Mouse (Mus musculus) kidney, postnatal 0 days (tissue): ENCODE measurements around the gene Ihh. TPM values are rescaled to one million over a fixed set of nuclear protein-coding genes. Genes with fewer than 3 reads are reported as not detected.

ENCODE experiments used
- ATAC-seq: fragments of 200-750 bp; cut with Nextera tagmentation; replicated peaks from 2 replicates; pipeline ENCODE4 v1.8.0; 2017; ENCODE audit warnings: low read depth, moderate number of reproducible peaks, moderate TSS enrichment, moderate library complexity; ENCODE audit not compliant: low FRiP score
- DNase-seq: peaks from one replicate; pipeline ENCODE4 v3.0.0-alpha.2; 2016; ENCODE audit warnings: low spot score
- H3K27ac ChIP-seq: fragments of 300-500 bp; sonication (generic); 2 replicates; pipeline ENCODE4 v1.5.1; 2014; ENCODE audit warnings: mild to moderate bottlenecking
- H3K27me3 ChIP-seq: fragments of 300-500 bp; sonication (generic); 2 replicates; pipeline ENCODE4 v1.6.1; 2014; ENCODE audit warnings: low read length, mixed read lengths; ENCODE audit not compliant: insufficient read depth
- H3K36me3 ChIP-seq: fragments of 300-500 bp; sonication (generic); 2 replicates; pipeline ENCODE4 v1.6.1; 2014; ENCODE audit warnings: low read length, mixed read lengths; ENCODE audit not compliant: insufficient read depth
- H3K4me1 ChIP-seq: fragments of 300-500 bp; sonication (generic); replicated peaks from 2 replicates; pipeline ENCODE4 v1.6.1; 2014; ENCODE audit warnings: antibody characterized with exemption, low read length, mixed read lengths; ENCODE audit not compliant: insufficient read depth
- H3K4me2 ChIP-seq: fragments of 300-500 bp; sonication (generic); 2 replicates; pipeline ENCODE4 v1.6.1; 2014; ENCODE audit warnings: mild to moderate bottlenecking, low read length, moderate library complexity, mixed read lengths
- H3K4me3 ChIP-seq: fragments of 300-500 bp; sonication (generic); replicated peaks from 2 replicates; pipeline ENCODE4 v1.5.1; 2014; ENCODE audit warnings: low read depth, low read length
- H3K9ac ChIP-seq: fragments of 300-500 bp; sonication (generic); 2 replicates; pipeline ENCODE4 v1.6.1; 2014; ENCODE audit warnings: low read depth, low read length
- H3K9me3 ChIP-seq: fragments of 300-500 bp; sonication (generic); replicated peaks from 2 replicates; pipeline ENCODE4 v1.6.1; 2016; ENCODE audit warnings: low read length, inconsistent platforms, mixed read lengths
- CTCF ChIP-seq: IDR thresholded peaks from 2 replicates; pipeline ENCODE4 v1.5.1; 2016; ENCODE audit warnings: antibody characterized with exemption, low read depth, mild to moderate bottlenecking, moderate library complexity
- WGBS: fragments of 180-500 bp; shearing (Covaris S2); extraction: QIAGEN DNeasy Blood & Tissue Kit; methylation state at CpG from one replicate; pipeline ENCODE4 v1.1.7; 2014; 5-methylcytosine and 5-hydroxymethylcytosine counted together
- polyA plus RNA-seq: library from polyadenylated mRNA; unstranded; fragments of >200 nt; fragmentation: Nextera tagmentation; extraction: Ambion mirVana; gene quantifications from 2 replicates; pipeline ENCODE4 v1.2.1, GENCODE M21; 2015

Ihh gene
- polyA plus RNA-seq, 1 experiment from 2014 or later: 6.9 TPM

DNA sequence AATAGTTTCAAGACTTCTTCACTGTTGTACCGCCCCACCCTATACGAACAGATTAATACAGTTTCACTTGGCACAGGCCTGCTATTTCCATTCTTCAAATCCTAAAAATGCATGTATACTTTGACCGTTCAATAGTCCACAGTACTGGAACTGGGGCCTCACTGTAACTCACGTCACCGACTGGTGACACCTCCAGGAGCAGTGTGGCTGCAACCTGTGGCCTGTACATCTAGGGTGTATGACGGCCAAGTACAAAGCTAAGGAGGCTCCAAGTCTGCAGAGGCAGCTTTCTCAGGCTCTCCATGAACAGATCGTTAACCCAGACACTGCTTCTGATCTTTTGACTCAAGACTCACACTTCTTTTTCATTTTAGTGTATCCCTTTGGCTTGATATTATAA is 10.2 kb upstream of the Ihh start:
- H3K4me1 ChIP-seq: peaks cover 6% of the 10 kb centered on the region
- ATAC-seq (no peak), DNase-seq (no peak)
- H3K9ac ChIP-seq: no peak overlapping the region
- H3K27me3 ChIP-seq: 0 out of 2 replicates have a peak, but pooled peaks cover 4% of the 10 kb centered on the region
- 80% methylated on average over 7 of the region's 7 CpGs for WGBS
- no peaks in the 10 kb centered on the region for H3K36me3 ChIP-seq
- H3K4me2 ChIP-seq: no peak overlapping the region
- no peak overlapping the region for H3K4me3 ChIP-seq
- no peak overlapping the region for H3K27ac ChIP-seq
- no peak for TF ChIP-seq CTCF
- no peaks in the 10 kb centered on the region for H3K9me3 ChIP-seq

DNA sequence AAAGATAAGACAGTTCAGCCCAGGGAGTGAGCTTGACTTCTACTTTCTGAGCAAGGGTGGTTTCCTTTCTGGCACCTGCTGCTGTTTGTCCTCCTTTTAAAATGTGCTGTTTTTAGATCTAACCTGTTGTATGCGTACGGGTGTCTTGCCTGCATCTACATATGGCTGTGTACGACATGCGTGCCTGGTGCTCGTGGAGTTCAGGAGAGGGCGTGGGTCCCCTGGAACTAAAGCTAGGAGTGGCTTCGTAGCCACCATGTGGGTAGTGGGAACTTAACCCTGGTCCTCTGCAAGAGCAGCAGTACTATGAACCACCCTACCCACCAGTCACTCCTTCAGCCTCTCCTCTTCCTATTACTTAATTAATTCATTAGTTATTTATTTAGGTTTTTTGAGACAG is 8.6 kb upstream of the Ihh start:
- Histone ChIP-seq H3K36me3 (no peaks in the 10 kb centered on the region), H3K4me3 (no peak overlapping the region), H3K4me2 (no peak overlapping the region), H3K27me3 (peaks cover 11% of the 10 kb centered on the region; the same call in 1 of the 2 replicates), H3K9ac (no peak overlapping the region), H3K9me3 (no peaks in the 10 kb centered on the region), H3K27ac (no peak overlapping the region), H3K4me1 (peaks cover 6% of the 10 kb centered on the region)
- no peak for TF ChIP-seq CTCF
- WGBS: 89% methylated on average over 7 of the region's 7 CpGs
- DNase-seq (no peak), ATAC-seq (no peak)

DNA sequence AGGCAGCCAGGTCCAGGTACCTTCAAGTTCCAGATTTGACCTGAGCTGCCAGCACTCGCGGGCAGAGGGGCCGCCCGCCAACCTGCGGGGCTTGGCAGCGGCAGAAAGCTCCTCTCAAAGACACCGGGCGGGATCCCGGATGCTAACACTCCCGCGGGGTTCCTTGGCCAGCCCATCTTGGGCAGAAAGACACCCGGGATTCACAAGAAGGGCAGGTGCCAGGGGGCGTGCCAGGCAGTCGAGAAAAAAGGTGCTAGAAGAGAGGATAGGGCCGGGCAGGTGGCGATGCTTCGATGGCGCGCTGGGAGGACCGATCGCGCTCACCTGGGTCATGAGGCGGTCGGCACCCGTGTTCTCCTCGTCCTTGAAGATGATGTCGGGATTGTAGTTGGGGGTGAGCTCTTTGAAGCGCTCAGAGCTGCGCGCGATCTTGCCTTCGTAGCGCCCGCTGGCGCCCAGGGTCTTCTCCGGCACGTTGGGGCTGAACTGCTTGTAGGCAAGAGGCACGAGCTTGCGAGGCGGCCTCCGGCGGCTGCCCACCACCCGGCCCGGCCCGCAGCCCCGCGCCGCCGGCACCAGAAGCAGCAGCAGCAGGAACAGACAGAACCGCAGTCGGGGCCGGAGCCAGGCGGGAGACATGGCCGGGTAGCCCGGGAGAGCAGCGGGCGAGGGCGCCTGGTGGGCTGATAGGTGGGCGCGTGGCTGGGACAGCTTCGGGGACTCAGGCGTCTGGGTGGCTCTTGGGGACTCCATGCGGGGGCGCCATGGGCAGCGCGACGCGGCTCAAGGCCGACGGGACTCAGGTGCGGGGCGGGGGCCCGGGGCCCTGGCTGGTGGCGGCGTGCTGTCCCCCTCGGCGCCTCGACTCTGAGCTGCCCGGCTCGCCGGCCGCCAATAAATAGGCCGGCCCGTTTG is 639 bp downstream of the Ihh start:
- H3K4me1 ChIP-seq: peaks cover 17% of the 10 kb centered on the region; the same call in 1 of the 2 replicates
- peak overlapping the region; percentile 63 for H3K4me2 ChIP-seq
- H3K9ac ChIP-seq: peak overlapping the region; percentile 45
- peak overlapping the region; percentile 42 for H3K4me3 ChIP-seq
- no peak for DNase-seq
- H3K27me3 ChIP-seq: peaks cover 78% of the 10 kb centered on the region
- ATAC-seq: no peak
- no peak for TF ChIP-seq CTCF
- H3K27ac ChIP-seq: peak overlapping the region; percentile 60
- no peaks in the 10 kb centered on the region for H3K9me3 ChIP-seq
- 2% methylated on average over 83 of the region's 84 CpGs for WGBS
- no peaks in the 10 kb centered on the region for H3K36me3 ChIP-seq

GRCm38 (mm10) chr1:74950066-74950465 is 1.4 kb downstream of the Ihh start:
- peak overlapping the region; percentile 60 for H3K27ac ChIP-seq
- peak overlapping the region; percentile 42 for H3K4me3 ChIP-seq
- H3K4me2 ChIP-seq: peak overlapping the region; percentile 63
- DNase-seq (no peak), ATAC-seq (no peak)
- peak overlapping the region; percentile 45; the same call in 1 of the 2 replicates for H3K9ac ChIP-seq
- no peak; the same call in 1 of the 2 replicates for TF ChIP-seq CTCF
- H3K4me1 ChIP-seq: peaks cover 17% of the 10 kb centered on the region; the same call in 1 of the 2 replicates
- 1% methylated on average over 16 of the region's 16 CpGs for WGBS
- no peaks in the 10 kb centered on the region for H3K36me3 ChIP-seq
- peaks cover 72% of the 10 kb centered on the region for H3K27me3 ChIP-seq
- no peaks in the 10 kb centered on the region for H3K9me3 ChIP-seq

GRCm38 (mm10) chr1:74949666-74950050 is 1.8 kb downstream of the Ihh start:
- no peak for TF ChIP-seq CTCF
- peaks cover 68% of the 10 kb centered on the region for H3K27me3 ChIP-seq
- H3K27ac ChIP-seq: peak overlapping the region; percentile 60
- H3K4me1 ChIP-seq: peaks cover 17% of the 10 kb centered on the region; the same call in 1 of the 2 replicates
- WGBS: 2% methylated on average over 24 of the region's 24 CpGs
- H3K4me2 ChIP-seq: peak overlapping the region; percentile 63
- H3K36me3 ChIP-seq: no peaks in the 10 kb centered on the region
- ATAC-seq (peak; percentile 81), DNase-seq (peak; percentile 46)
- peak overlapping the region; percentile 45; the same call in 1 of the 2 replicates for H3K9ac ChIP-seq
- peak overlapping the region; percentile 42 for H3K4me3 ChIP-seq
- H3K9me3 ChIP-seq: no peaks in the 10 kb centered on the region

GRCm38 (mm10) chr1:74948784-74949665 is 2.4 kb downstream of the Ihh start:
- Histone ChIP-seq H3K4me3 (peak overlapping the region; percentile 42; the same call in 1 of the 2 replicates), H3K9ac (no peak overlapping the region), H3K36me3 (no peaks in the 10 kb centered on the region), H3K4me1 (peaks cover 17% of the 10 kb centered on the region; the same call in 1 of the 2 replicates), H3K27ac (peak overlapping the region; percentile 31; the same call in 1 of the 2 replicates), H3K9me3 (no peaks in the 10 kb centered on the region), H3K27me3 (peaks cover 67% of the 10 kb centered on the region), H3K4me2 (peak overlapping the region; percentile 63)
- DNase-seq (peak; percentile 51), ATAC-seq (peak; percentile 48; the same call in 1 of the 2 replicates)
- TF ChIP-seq CTCF: peak; percentile 81
- 2% methylated on average over 20 of the region's 20 CpGs for WGBS
